ENCODE assay signal across 10 mouse cellular contexts in the genomic region with DNA sequence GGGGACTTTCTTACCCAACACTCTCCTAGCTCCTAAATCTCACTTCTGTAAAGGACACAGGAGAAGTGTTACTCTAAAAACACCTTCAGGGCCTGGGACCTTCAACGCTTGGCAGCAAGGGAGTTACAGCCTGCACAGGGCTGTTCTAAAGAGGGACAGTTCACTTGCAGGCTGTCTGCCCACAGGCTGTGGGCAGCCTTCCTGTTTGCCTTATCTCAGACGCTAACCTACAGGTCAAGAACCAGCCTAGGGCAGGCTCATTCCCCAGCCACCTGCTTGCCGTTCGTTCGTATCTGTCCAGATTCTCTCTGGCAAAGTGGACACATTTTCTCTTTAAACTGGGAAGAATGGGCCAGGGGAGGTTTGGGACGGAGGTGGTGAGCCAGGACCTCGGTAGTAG. TPM values are rescaled to one million over a fixed set of nuclear protein-coding genes. Genes with fewer than 3 reads are reported as not detected.
DNase-seq lines count a peak whose midpoint lies in the region; ATAC-seq and TF ChIP-seq lines count a peak whose summit lies in the region.
"Had no signal": no experiment of that assay in that cellular context is flagged by ENCODE, and none has a peak within 500 bp of the region (broad histone marks: within the 10 kb centered on the region; RNA-seq: fewer than 3 reads in every experiment).

No protein-coding gene starts in this region.

- no peak for TF ChIP-seq CTCF in hindbrain, postnatal 0 days (IDR thresholded peaks at IDR 0.05; ENCODE audit: low read depth)
- no peak for TF ChIP-seq CTCF in heart, postnatal 0 days (IDR thresholded peaks at IDR 0.05; ENCODE audit: low read depth)

- peaks cover 35% of the 10 kb centered on the region for H3K4me1 ChIP-seq in hindbrain, embryonic 10.5 days (replicated peaks)
- H3K4me1 ChIP-seq in hindbrain, postnatal 0 days (ENCODE audit: insufficient read depth, low read length): peaks cover 4% of the 10 kb centered on the region; the same call in 1 of the 2 replicates
- H3K4me1 ChIP-seq in forebrain, embryonic 11.5 days (replicated peaks; ENCODE audit: control insufficient read depth, insufficient read depth, low read length): peaks cover 41% of the 10 kb centered on the region
- peaks cover 4% of the 10 kb centered on the region; the same call in 1 of the 2 replicates for H3K4me1 ChIP-seq in heart, postnatal 0 days (ENCODE audit: control insufficient read depth, insufficient read depth)
- peaks cover 22% of the 10 kb centered on the region for H3K4me1 ChIP-seq in midbrain, embryonic 11.5 days (ENCODE audit: control insufficient read depth, insufficient read depth, low read length)

- no peak for TF ChIP-seq EP300 in heart, postnatal 0 days (IDR thresholded peaks at IDR 0.05; ENCODE audit: low read depth)

- H3K4me2 ChIP-seq in hindbrain, postnatal 0 days (ENCODE audit: low read depth, low read length): no peak overlapping the region
- H3K4me2 ChIP-seq in forebrain, embryonic 11.5 days (ENCODE audit: low read depth, low read length, severe bottlenecking): peak overlapping the region; percentile 20; the same call in 1 of the 2 replicates
- H3K4me2 ChIP-seq in heart, postnatal 0 days (ENCODE audit: low read depth, low read length): peak overlapping the region; percentile 26
- peak overlapping the region; percentile 35 for H3K4me2 ChIP-seq in midbrain, embryonic 11.5 days

- H3K9me3 ChIP-seq in hindbrain, embryonic 10.5 days: no peaks in the 10 kb centered on the region
- no peaks in the 10 kb centered on the region for H3K9me3 ChIP-seq in hindbrain, postnatal 0 days (ENCODE audit: low read length)
- H3K9me3 ChIP-seq in forebrain, embryonic 11.5 days (ENCODE audit: control insufficient read depth, low read length): no peaks in the 10 kb centered on the region
- no peaks in the 10 kb centered on the region for H3K9me3 ChIP-seq in heart, postnatal 0 days (replicated peaks; ENCODE audit: control insufficient read depth, low read length)
- no peaks in the 10 kb centered on the region for H3K9me3 ChIP-seq in midbrain, embryonic 11.5 days (ENCODE audit: control insufficient read depth, low read length)

- DNase-seq in hindbrain, embryonic 10.5 days (ENCODE audit: low spot score): no peak
- DNase-seq in hindbrain, postnatal 0 days (ENCODE audit: low spot score): no peak
- DNase-seq in forebrain, embryonic 11.5 days (ENCODE audit: low spot score): no peak
- no peak for DNase-seq in heart, postnatal 0 days (ENCODE audit: low spot score)
- DNase-seq in midbrain, embryonic 11.5 days (ENCODE audit: low spot score, missing footprints): no peak
- no peak for DNase-seq in cerebellum, adult 18-20 months
- no peak for DNase-seq in layer of hippocampus, adult 11-12 months (ENCODE audit: low spot score)
- no peak for DNase-seq in layer of hippocampus, postnatal 36 days
- DNase-seq: gastrocnemius, postnatal 36 days; thymus, adult 2 months had no signal

- H3K27me3 ChIP-seq in hindbrain, embryonic 10.5 days (ENCODE audit: insufficient read depth, poor library complexity, severe bottlenecking): peaks cover 61% of the 10 kb centered on the region
- peaks cover 10% of the 10 kb centered on the region; the same call in 1 of the 2 replicates for H3K27me3 ChIP-seq in hindbrain, postnatal 0 days (ENCODE audit: insufficient read depth, low read length)
- no peaks in the 10 kb centered on the region for H3K27me3 ChIP-seq in forebrain, embryonic 11.5 days (ENCODE audit: control insufficient read depth, insufficient read depth, low read length)
- H3K27me3 ChIP-seq in heart, postnatal 0 days (ENCODE audit: control insufficient read depth, insufficient read depth, low read length): 0 out of 2 replicates have a peak, but pooled peaks cover 8% of the 10 kb centered on the region
- H3K27me3 ChIP-seq in midbrain, embryonic 11.5 days (ENCODE audit: control insufficient read depth, insufficient read depth, low read length): no peaks in the 10 kb centered on the region

- no peaks in the 10 kb centered on the region for H3K36me3 ChIP-seq in hindbrain, embryonic 10.5 days
- no peaks in the 10 kb centered on the region for H3K36me3 ChIP-seq in hindbrain, postnatal 0 days (ENCODE audit: insufficient read depth, low read length)
- H3K36me3 ChIP-seq in forebrain, embryonic 11.5 days (ENCODE audit: control insufficient read depth, insufficient read depth, low read length): no peaks in the 10 kb centered on the region
- H3K36me3 ChIP-seq in heart, postnatal 0 days (replicated peaks; ENCODE audit: control insufficient read depth, insufficient read depth, low read length): no peaks in the 10 kb centered on the region
- no peaks in the 10 kb centered on the region for H3K36me3 ChIP-seq in midbrain, embryonic 11.5 days (ENCODE audit: control insufficient read depth, insufficient read depth, low read length)

- WGBS in hindbrain, embryonic 10.5 days: 7% methylated on average over 7 of the region's 7 CpGs
- WGBS in hindbrain, postnatal 0 days: 17% methylated on average over 7 of the region's 7 CpGs
- 2% methylated on average over 7 of the region's 7 CpGs for WGBS in forebrain, embryonic 11.5 days
- 10% methylated on average over 7 of the region's 7 CpGs for WGBS in heart, postnatal 0 days
- WGBS in midbrain, embryonic 11.5 days: under 1% methylated on average over 7 of the region's 7 CpGs

- H3K27ac ChIP-seq in hindbrain, embryonic 10.5 days: peak overlapping the region; percentile 77
- no peak overlapping the region for H3K27ac ChIP-seq in hindbrain, postnatal 0 days
- H3K27ac ChIP-seq in forebrain, embryonic 11.5 days (ENCODE audit: low read depth, low read length): peak overlapping the region; percentile 76
- H3K27ac ChIP-seq in heart, postnatal 0 days (ENCODE audit: low read depth): no peak overlapping the region
- peak overlapping the region; percentile 40; the same call in 1 of the 2 replicates for H3K27ac ChIP-seq in midbrain, embryonic 11.5 days (ENCODE audit: low read depth, low read length)

- ATAC-seq in hindbrain, postnatal 0 days: no peak
- ATAC-seq in forebrain, embryonic 11.5 days (replicated peaks; ENCODE audit: low FRiP score): no peak
- ATAC-seq in heart, postnatal 0 days (ENCODE audit: insufficient read depth, low read depth): no peak
- ATAC-seq in midbrain, embryonic 11.5 days (ENCODE audit: low FRiP score): no peak

- peak overlapping the region; percentile 28 for H3K4me3 ChIP-seq in hindbrain, embryonic 10.5 days
- no peak overlapping the region for H3K4me3 ChIP-seq in hindbrain, postnatal 0 days (ENCODE audit: low read length)
- H3K4me3 ChIP-seq in forebrain, embryonic 11.5 days (ENCODE audit: low read depth, low read length): no peak overlapping the region
- no peak overlapping the region for H3K4me3 ChIP-seq in heart, postnatal 0 days (ENCODE audit: low read depth, low read length)
- H3K4me3 ChIP-seq in midbrain, embryonic 11.5 days (ENCODE audit: low read depth, low read length): peak overlapping the region; percentile 5; the same call in 1 of the 2 replicates

- H3K9ac ChIP-seq in hindbrain, postnatal 0 days (replicated peaks; ENCODE audit: low read length): no peak overlapping the region
- peak overlapping the region; percentile 31; the same call in 1 of the 2 replicates for H3K9ac ChIP-seq in forebrain, embryonic 11.5 days (ENCODE audit: low read length)
- no peak overlapping the region for H3K9ac ChIP-seq in heart, postnatal 0 days (replicated peaks; ENCODE audit: low read depth, low read length)
- H3K9ac ChIP-seq in midbrain, embryonic 11.5 days (ENCODE audit: low read length): peak overlapping the region; percentile 39

RNA-seq across cellular contexts. Expression of gene Cdon, which starts 20.5 kb away (rescaled TPM):
- polyA plus RNA-seq in hindbrain, embryonic 10.5 days (2016; fragmentation: Nextera tagmentation; extraction: Ambion mirVana): 11.7 and 15.4 TPM in 2 replicates
- total RNA-seq in hindbrain, postnatal 0 days (2014; rRNA removed): 10.6 and 11.1 TPM in 2 replicates
- 1.0 and 1.7 TPM in 2 replicates for polyA plus RNA-seq in hindbrain, postnatal 0 days (2015; fragmentation: Nextera tagmentation; extraction: Ambion mirVana)
- polyA plus RNA-seq in forebrain, embryonic 11.5 days (2014; fragmentation: Nextera tagmentation; extraction: Ambion mirVana): 16.4 and 17.2 TPM in 2 replicates
- total RNA-seq in heart, postnatal 0 days (2014; rRNA removed; ENCODE audit: low replicate concordance): 36.4 and 41.7 TPM in 2 replicates
- polyA plus RNA-seq in heart, postnatal 0 days (2015; fragmentation: Nextera tagmentation; extraction: Ambion mirVana): 2.2 and 2.3 TPM in 2 replicates
- polyA plus RNA-seq in midbrain, embryonic 11.5 days (2014; fragmentation: Nextera tagmentation; extraction: Ambion mirVana): 8.8 and 10.1 TPM in 2 replicates
- 10 to 100 TPM; 11.7 to 12.2 TPM for total RNA-seq in layer of hippocampus, postnatal 36 days (2021)

Comparison
In these comparisons a context has a peak if more than half of its experiments do, and no peak if none do; other contexts are left out.
1. H3K27ac ChIP-seq: peak in hindbrain, embryonic 10.5 days (single experiment), forebrain, embryonic 11.5 days (single experiment) and midbrain, embryonic 11.5 days (single experiment); none in hindbrain, postnatal 0 days (single experiment) and heart, postnatal 0 days (single experiment).
2. H3K4me3 ChIP-seq: peak in hindbrain, embryonic 10.5 days (single experiment) and midbrain, embryonic 11.5 days (single experiment); none in hindbrain, postnatal 0 days (single experiment), forebrain, embryonic 11.5 days (single experiment) and heart, postnatal 0 days (single experiment).
3. H3K9ac ChIP-seq: peak in forebrain, embryonic 11.5 days (single experiment) and midbrain, embryonic 11.5 days (single experiment); none in hindbrain, postnatal 0 days (single experiment) and heart, postnatal 0 days (single experiment).